Mouse (Mus musculus): ENCODE measurements around the gene Siah2. TPM values are rescaled to one million over a fixed set of nuclear protein-coding genes. Genes with fewer than 3 reads are reported as not detected.

Gene Siah2
- polyA plus RNA-seq, 1 experiment from 2014 or later = 3.4 TPM

GRCm38 (mm10) chr3:58702329-58702728 is 10.1 kb upstream of the Siah2 start:
- Histone ChIP-seq H3K4me3 (ENCODE audit: low read depth, low read length) (no peak overlapping the region), H3K27me3 (ENCODE audit: control insufficient read depth, insufficient read depth, low read depth, low read length) (no peaks in the 10 kb centered on the region), H3K9ac (ENCODE audit: low read depth, low read length) (no peak overlapping the region), H3K4me2 (ENCODE audit: low read depth, low read length) (no peak overlapping the region), H3K4me1 (ENCODE audit: control insufficient read depth, low read depth, low read length) (no peaks in the 10 kb centered on the region), H3K27ac (ENCODE audit: low read length) (no peak overlapping the region), H3K36me3 (ENCODE audit: control insufficient read depth, insufficient read depth) (no peaks in the 10 kb centered on the region), H3K9me3 (replicated peaks; ENCODE audit: control insufficient read depth, low read length) (no peaks in the 10 kb centered on the region)
- ATAC-seq (ENCODE audit: low read depth) = no peak
- 63% methylated on average over 1 of the region's 1 CpGs for WGBS (ENCODE audit: insufficient replicate concordance)

GRCm38 (mm10) chr3:58701441-58701840 is 9.2 kb upstream of the Siah2 start:
- no peak overlapping the region for H3K9ac ChIP-seq (ENCODE audit: low read depth, low read length)
- H3K27me3 ChIP-seq (ENCODE audit: control insufficient read depth, insufficient read depth, low read depth, low read length) = no peaks in the 10 kb centered on the region
- H3K4me1 ChIP-seq (ENCODE audit: control insufficient read depth, low read depth, low read length) = no peaks in the 10 kb centered on the region
- no peak overlapping the region for H3K4me2 ChIP-seq (ENCODE audit: low read depth, low read length)
- 72% methylated on average over 1 of the region's 1 CpGs for WGBS (ENCODE audit: insufficient replicate concordance)
- no peaks in the 10 kb centered on the region for H3K9me3 ChIP-seq (replicated peaks; ENCODE audit: control insufficient read depth, low read length)
- no peak overlapping the region for H3K4me3 ChIP-seq (ENCODE audit: low read depth, low read length)
- no peak for ATAC-seq (ENCODE audit: low read depth)
- no peak overlapping the region for H3K27ac ChIP-seq (ENCODE audit: low read length)
- H3K36me3 ChIP-seq (ENCODE audit: control insufficient read depth, insufficient read depth) = no peaks in the 10 kb centered on the region

- H3K27me3 ChIP-seq (ENCODE audit: control insufficient read depth, insufficient read depth, low read depth, low read length) = peaks cover 3% of the 10 kb centered on the region; the same call in 1 of the 2 replicates
Measured at GRCm38 (mm10) chr3:58697926-58698325, 5.7 kb upstream of the Siah2 start.

GRCm38 (mm10) chr3:58696806-58697205 is 4.6 kb upstream of the Siah2 start:
- no peak overlapping the region for H3K4me3 ChIP-seq (ENCODE audit: low read depth, low read length)
- H3K36me3 ChIP-seq (ENCODE audit: control insufficient read depth, insufficient read depth) = no peaks in the 10 kb centered on the region
- H3K27ac ChIP-seq (ENCODE audit: low read length) = no peak overlapping the region
- H3K27me3 ChIP-seq (ENCODE audit: control insufficient read depth, insufficient read depth, low read depth, low read length) = peaks cover 7% of the 10 kb centered on the region
- no peaks in the 10 kb centered on the region for H3K9me3 ChIP-seq (replicated peaks; ENCODE audit: control insufficient read depth, low read length)
- no peak overlapping the region for H3K9ac ChIP-seq (ENCODE audit: low read depth, low read length)
- no peak overlapping the region for H3K4me2 ChIP-seq (ENCODE audit: low read depth, low read length)
- peaks cover 7% of the 10 kb centered on the region for H3K4me1 ChIP-seq (ENCODE audit: control insufficient read depth, low read depth, low read length)
- ATAC-seq (ENCODE audit: low read depth) = no peak
- WGBS (ENCODE audit: insufficient replicate concordance) = 49% methylated on average over 3 of the region's 3 CpGs

More at GRCm38 (mm10) chr3:58697926-58698325, 5.7 kb upstream of the Siah2 start:
- 71% methylated on average over 4 of the region's 4 CpGs for WGBS (ENCODE audit: insufficient replicate concordance)
- Histone ChIP-seq H3K27ac (ENCODE audit: low read length) (no peak overlapping the region), H3K36me3 (ENCODE audit: control insufficient read depth, insufficient read depth) (no peaks in the 10 kb centered on the region), H3K9ac (ENCODE audit: low read depth, low read length) (no peak overlapping the region), H3K4me1 (ENCODE audit: control insufficient read depth, low read depth, low read length) (peaks cover under 1% of the 10 kb centered on the region; the same call in 1 of the 2 replicates), H3K9me3 (replicated peaks; ENCODE audit: control insufficient read depth, low read length) (no peaks in the 10 kb centered on the region), H3K4me2 (ENCODE audit: low read depth, low read length) (no peak overlapping the region), H3K4me3 (ENCODE audit: low read depth, low read length) (no peak overlapping the region)
- no peak for ATAC-seq (ENCODE audit: low read depth)

GRCm38 (mm10) chr3:58695507-58695906 is 3.3 kb upstream of the Siah2 start:
- WGBS (ENCODE audit: insufficient replicate concordance) = 36% methylated on average over 7 of the region's 7 CpGs
- H3K36me3 ChIP-seq (ENCODE audit: control insufficient read depth, insufficient read depth) = no peaks in the 10 kb centered on the region
- ATAC-seq (ENCODE audit: low read depth) = no peak
- no peak overlapping the region for H3K4me3 ChIP-seq (ENCODE audit: low read depth, low read length)
- H3K9me3 ChIP-seq (replicated peaks; ENCODE audit: control insufficient read depth, low read length) = no peaks in the 10 kb centered on the region
- no peak overlapping the region for H3K4me2 ChIP-seq (ENCODE audit: low read depth, low read length)
- no peak overlapping the region for H3K27ac ChIP-seq (ENCODE audit: low read length)
- H3K27me3 ChIP-seq (ENCODE audit: control insufficient read depth, insufficient read depth, low read depth, low read length) = peaks cover 13% of the 10 kb centered on the region
- no peak overlapping the region for H3K9ac ChIP-seq (ENCODE audit: low read depth, low read length)
- peaks cover 8% of the 10 kb centered on the region for H3K4me1 ChIP-seq (ENCODE audit: control insufficient read depth, low read depth, low read length)

- 59% methylated on average over 1 of the region's 1 CpGs for WGBS (ENCODE audit: insufficient replicate concordance)
- H3K9me3 ChIP-seq (replicated peaks; ENCODE audit: control insufficient read depth, low read length) = no peaks in the 10 kb centered on the region
- H3K4me3 ChIP-seq (ENCODE audit: low read depth, low read length) = no peak overlapping the region
- H3K9ac ChIP-seq (ENCODE audit: low read depth, low read length) = no peak overlapping the region
- H3K27me3 ChIP-seq (ENCODE audit: control insufficient read depth, insufficient read depth, low read depth, low read length) = peaks cover 13% of the 10 kb centered on the region
- ATAC-seq (ENCODE audit: low read depth) = no peak
- H3K4me1 ChIP-seq (ENCODE audit: control insufficient read depth, low read depth, low read length) = peaks cover 11% of the 10 kb centered on the region
- H3K36me3 ChIP-seq (ENCODE audit: control insufficient read depth, insufficient read depth) = no peaks in the 10 kb centered on the region
- H3K27ac ChIP-seq (ENCODE audit: low read length) = no peak overlapping the region
- no peak overlapping the region for H3K4me2 ChIP-seq (ENCODE audit: low read depth, low read length)
Measured at GRCm38 (mm10) chr3:58695044-58695443, 2.8 kb upstream of the Siah2 start.

- Histone ChIP-seq H3K4me2 (ENCODE audit: low read depth, low read length) (no peak overlapping the region), H3K27me3 (ENCODE audit: control insufficient read depth, insufficient read depth, low read depth, low read length) (peaks cover 13% of the 10 kb centered on the region), H3K27ac (ENCODE audit: low read length) (no peak overlapping the region), H3K4me1 (ENCODE audit: control insufficient read depth, low read depth, low read length) (peaks cover 11% of the 10 kb centered on the region), H3K9me3 (replicated peaks; ENCODE audit: control insufficient read depth, low read length) (no peaks in the 10 kb centered on the region), H3K36me3 (ENCODE audit: control insufficient read depth, insufficient read depth) (no peaks in the 10 kb centered on the region), H3K9ac (ENCODE audit: low read depth, low read length) (no peak overlapping the region), H3K4me3 (ENCODE audit: low read depth, low read length) (no peak overlapping the region)
- ATAC-seq (ENCODE audit: low read depth) = no peak
- 73% methylated on average over 7 of the region's 7 CpGs for WGBS (ENCODE audit: insufficient replicate concordance)
Measured at GRCm38 (mm10) chr3:58693331-58693730, 1.1 kb upstream of the Siah2 start.

- Histone ChIP-seq H3K4me1 (ENCODE audit: control insufficient read depth, low read depth, low read length) (peaks cover 11% of the 10 kb centered on the region), H3K4me3 (ENCODE audit: low read depth, low read length) (peak overlapping the region; percentile 74), H3K36me3 (ENCODE audit: control insufficient read depth, insufficient read depth) (no peaks in the 10 kb centered on the region), H3K27me3 (ENCODE audit: control insufficient read depth, insufficient read depth, low read depth, low read length) (peaks cover 13% of the 10 kb centered on the region), H3K9ac (ENCODE audit: low read depth, low read length) (peak overlapping the region; percentile 82), H3K27ac (ENCODE audit: low read length) (peak overlapping the region; percentile 80), H3K4me2 (ENCODE audit: low read depth, low read length) (peak overlapping the region; percentile 86), H3K9me3 (replicated peaks; ENCODE audit: control insufficient read depth, low read length) (no peaks in the 10 kb centered on the region)
- ATAC-seq (ENCODE audit: low read depth) = no peak
- 0% methylated on average over 39 of the region's 65 CpGs for WGBS (ENCODE audit: insufficient replicate concordance)
Measured at GRCm38 (mm10) chr3:58691374-58691939, 743 bp downstream of the Siah2 start.

GRCm38 (mm10) chr3:58690619-58691373 is 1.4 kb downstream of the Siah2 start:
- peak overlapping the region; percentile 86 for H3K4me2 ChIP-seq (ENCODE audit: low read depth, low read length)
- H3K9me3 ChIP-seq (replicated peaks; ENCODE audit: control insufficient read depth, low read length) = no peaks in the 10 kb centered on the region
- peak overlapping the region; percentile 82 for H3K9ac ChIP-seq (ENCODE audit: low read depth, low read length)
- no peak for ATAC-seq (ENCODE audit: low read depth)
- peaks cover 13% of the 10 kb centered on the region for H3K27me3 ChIP-seq (ENCODE audit: control insufficient read depth, insufficient read depth, low read depth, low read length)
- peaks cover 11% of the 10 kb centered on the region for H3K4me1 ChIP-seq (ENCODE audit: control insufficient read depth, low read depth, low read length)
- H3K4me3 ChIP-seq (ENCODE audit: low read depth, low read length) = peak overlapping the region; percentile 74
- no peaks in the 10 kb centered on the region for H3K36me3 ChIP-seq (ENCODE audit: control insufficient read depth, insufficient read depth)
- H3K27ac ChIP-seq (ENCODE audit: low read length) = peak overlapping the region; percentile 55
- WGBS (ENCODE audit: insufficient replicate concordance) = 0% methylated on average over 24 of the region's 24 CpGs

Data from liver, embryonic 16.5 days (tissue).